Mouse (Mus musculus): ENCODE measurements at regions not wholly inside any gene's neighbourhood (a gene's known extent, or its start where the extent isn't known, plus 50 kb on each side); places are given as distances from the start of the nearest gene placed in this dataset.

DNA sequence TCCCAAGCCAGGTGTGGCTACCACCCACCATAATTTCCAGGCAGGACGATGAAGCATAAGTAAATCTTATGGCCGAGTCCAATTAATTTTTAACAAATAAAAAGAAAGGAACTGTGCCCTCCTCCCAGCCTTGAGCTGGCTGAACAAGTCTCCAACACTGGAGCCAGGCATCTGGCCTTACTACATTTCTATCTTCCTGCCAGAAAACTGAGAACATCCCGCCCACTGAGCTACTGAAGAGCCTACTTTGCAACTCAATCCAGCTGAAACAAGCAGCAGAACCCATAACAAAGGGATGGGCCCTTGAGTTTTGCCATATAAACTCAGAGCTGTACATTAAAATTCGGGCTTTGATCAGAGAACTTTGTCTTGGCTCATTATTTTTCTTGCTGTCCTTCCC is 115.2 kb upstream of the Arhgap18 start:
- H3K4me3 ChIP-seq, result no peak overlapping the region
- H3K36me3 ChIP-seq (ENCODE audit: control insufficient read depth, insufficient read depth, low read length), result no peaks in the 10 kb centered on the region
- no peaks in the 10 kb centered on the region for H3K79me2 ChIP-seq (replicated peaks; ENCODE audit: control insufficient read depth, insufficient read depth, low read length)
- DNase-seq, result no peak
- intact Hi-C loops (cut with DNase I), result no loop called here
- no peak overlapping the region for H3K27ac ChIP-seq
- no peaks in the 10 kb centered on the region for H3K27me3 ChIP-seq (ENCODE audit: control insufficient read depth, insufficient read depth, low read length)
- WGBS, result 63% methylated on average over 4 of the region's 4 CpGs
- no peak overlapping the region for H3K9ac ChIP-seq (ENCODE audit: low read depth, low read length)
- no peak for TF ChIP-seq EP300 (IDR thresholded peaks at IDR 0.05; ENCODE audit: insufficient read depth, low read depth, low read length)
- TF ChIP-seq CTCF (IDR thresholded peaks at IDR 0.05), result no peak
- no peak for TF ChIP-seq POLR2A (IDR thresholded peaks at IDR 0.05; ENCODE audit: insufficient read depth, low read depth, low read length)
- no peaks in the 10 kb centered on the region for H3K4me1 ChIP-seq (ENCODE audit: control insufficient read depth, insufficient read depth, low read length)

DNA sequence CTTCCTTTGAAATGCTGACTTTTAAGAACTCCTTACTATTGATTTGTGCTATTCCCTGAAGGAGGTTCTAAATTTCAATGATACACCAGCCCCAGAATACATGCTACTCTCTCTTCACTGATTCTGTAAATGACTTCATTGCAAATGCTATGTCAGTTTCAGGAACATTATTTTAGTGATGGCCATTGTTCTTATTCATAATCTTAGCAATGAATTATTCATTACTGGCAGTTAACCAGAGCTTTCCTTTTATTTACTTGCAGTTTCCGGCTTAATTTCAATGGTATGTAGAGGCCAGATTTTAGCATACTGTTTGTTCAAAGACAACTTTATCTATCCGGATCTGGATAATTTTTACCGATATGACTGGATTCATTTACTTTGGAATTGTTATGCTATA is 114.1 kb upstream of the Arhgap18 start:
- Histone ChIP-seq H3K4me1 (ENCODE audit: control insufficient read depth, insufficient read depth, low read length) (no peaks in the 10 kb centered on the region), H3K27me3 (ENCODE audit: control insufficient read depth, insufficient read depth, low read length) (no peaks in the 10 kb centered on the region), H3K27ac (no peak overlapping the region), H3K4me3 (no peak overlapping the region), H3K9ac (ENCODE audit: low read depth, low read length) (no peak overlapping the region), H3K79me2 (replicated peaks; ENCODE audit: control insufficient read depth, insufficient read depth, low read length) (no peaks in the 10 kb centered on the region), H3K36me3 (ENCODE audit: control insufficient read depth, insufficient read depth, low read length) (no peaks in the 10 kb centered on the region)
- TF ChIP-seq POLR2A (IDR thresholded peaks at IDR 0.05; ENCODE audit: insufficient read depth, low read depth, low read length) (no peak), EP300 (IDR thresholded peaks at IDR 0.05; ENCODE audit: insufficient read depth, low read depth, low read length) (no peak), CTCF (IDR thresholded peaks at IDR 0.05) (no peak)
- no peak for DNase-seq
- intact Hi-C loops (cut with DNase I), result no loop called here
- 74% methylated on average over 3 of the region's 3 CpGs for WGBS

DNA sequence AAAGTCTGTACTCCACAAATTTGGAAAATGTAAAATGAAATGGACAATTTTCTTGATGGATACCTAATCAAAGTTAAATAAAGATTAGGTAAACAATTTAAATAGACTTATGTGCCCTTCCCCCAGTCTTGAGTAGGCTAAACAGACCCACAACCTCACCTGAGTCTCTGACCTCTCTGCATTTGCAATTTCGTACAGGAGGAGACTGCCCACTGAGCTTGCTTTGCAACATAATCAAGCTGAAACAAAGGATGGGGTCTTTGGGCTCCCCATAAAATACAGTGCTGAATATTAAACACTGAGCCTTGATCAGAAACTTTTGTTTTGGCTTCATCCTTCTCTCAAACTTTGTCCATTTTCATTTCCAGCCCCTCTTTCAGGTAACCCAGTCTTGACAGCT is 100.1 kb upstream of the Arhgap18 start:
- no peaks in the 10 kb centered on the region for H3K27me3 ChIP-seq (ENCODE audit: control insufficient read depth, insufficient read depth, low read length)
- 84% methylated on average over 1 of the region's 1 CpGs for WGBS
- H3K36me3 ChIP-seq (ENCODE audit: control insufficient read depth, insufficient read depth, low read length), result no peaks in the 10 kb centered on the region
- H3K4me1 ChIP-seq (ENCODE audit: control insufficient read depth, insufficient read depth, low read length), result no peaks in the 10 kb centered on the region
- TF ChIP-seq POLR2A (IDR thresholded peaks at IDR 0.05; ENCODE audit: insufficient read depth, low read depth, low read length) (no peak), CTCF (IDR thresholded peaks at IDR 0.05) (no peak), EP300 (IDR thresholded peaks at IDR 0.05; ENCODE audit: insufficient read depth, low read depth, low read length) (no peak)
- no peak overlapping the region for H3K4me3 ChIP-seq
- no peak overlapping the region for H3K9ac ChIP-seq (ENCODE audit: low read depth, low read length)
- no peak overlapping the region for H3K27ac ChIP-seq
- intact Hi-C loops (cut with DNase I), result no loop called here
- DNase-seq, result no peak
- no peaks in the 10 kb centered on the region for H3K79me2 ChIP-seq (replicated peaks; ENCODE audit: control insufficient read depth, insufficient read depth, low read length)

DNA sequence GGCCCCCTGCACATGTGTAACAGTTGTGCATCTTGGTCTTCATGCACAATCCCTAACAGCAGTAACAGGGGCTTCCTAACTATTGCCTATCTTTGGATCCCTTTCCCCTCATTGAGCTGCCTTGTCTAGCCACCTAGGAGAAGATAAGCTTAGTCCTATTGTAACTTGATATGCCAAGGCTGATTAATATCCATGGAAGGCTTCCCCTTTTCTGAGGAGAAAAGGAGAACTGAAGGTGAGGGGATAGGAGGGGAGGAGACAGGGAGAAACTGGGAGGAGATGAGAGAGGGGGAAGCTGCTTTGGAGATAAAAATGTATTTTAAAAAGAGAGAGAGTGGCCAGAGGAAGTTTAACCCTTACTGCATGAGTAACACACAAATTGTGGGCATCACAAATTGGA is 89.0 kb upstream of the Arhgap18 start:
- intact Hi-C loops (cut with DNase I), result no loop called here
- no peaks in the 10 kb centered on the region for H3K4me1 ChIP-seq (ENCODE audit: control insufficient read depth, insufficient read depth, low read length)
- DNase-seq, result no peak
- no peak overlapping the region for H3K4me3 ChIP-seq
- TF ChIP-seq POLR2A (IDR thresholded peaks at IDR 0.05; ENCODE audit: insufficient read depth, low read depth, low read length) (no peak), CTCF (IDR thresholded peaks at IDR 0.05) (no peak), EP300 (IDR thresholded peaks at IDR 0.05; ENCODE audit: insufficient read depth, low read depth, low read length) (no peak)
- H3K36me3 ChIP-seq (ENCODE audit: control insufficient read depth, insufficient read depth, low read length), result no peaks in the 10 kb centered on the region
- H3K27ac ChIP-seq, result no peak overlapping the region
- no peaks in the 10 kb centered on the region for H3K79me2 ChIP-seq (replicated peaks; ENCODE audit: control insufficient read depth, insufficient read depth, low read length)
- no peaks in the 10 kb centered on the region for H3K27me3 ChIP-seq (ENCODE audit: control insufficient read depth, insufficient read depth, low read length)
- no peak overlapping the region for H3K9ac ChIP-seq (ENCODE audit: low read depth, low read length)

DNA sequence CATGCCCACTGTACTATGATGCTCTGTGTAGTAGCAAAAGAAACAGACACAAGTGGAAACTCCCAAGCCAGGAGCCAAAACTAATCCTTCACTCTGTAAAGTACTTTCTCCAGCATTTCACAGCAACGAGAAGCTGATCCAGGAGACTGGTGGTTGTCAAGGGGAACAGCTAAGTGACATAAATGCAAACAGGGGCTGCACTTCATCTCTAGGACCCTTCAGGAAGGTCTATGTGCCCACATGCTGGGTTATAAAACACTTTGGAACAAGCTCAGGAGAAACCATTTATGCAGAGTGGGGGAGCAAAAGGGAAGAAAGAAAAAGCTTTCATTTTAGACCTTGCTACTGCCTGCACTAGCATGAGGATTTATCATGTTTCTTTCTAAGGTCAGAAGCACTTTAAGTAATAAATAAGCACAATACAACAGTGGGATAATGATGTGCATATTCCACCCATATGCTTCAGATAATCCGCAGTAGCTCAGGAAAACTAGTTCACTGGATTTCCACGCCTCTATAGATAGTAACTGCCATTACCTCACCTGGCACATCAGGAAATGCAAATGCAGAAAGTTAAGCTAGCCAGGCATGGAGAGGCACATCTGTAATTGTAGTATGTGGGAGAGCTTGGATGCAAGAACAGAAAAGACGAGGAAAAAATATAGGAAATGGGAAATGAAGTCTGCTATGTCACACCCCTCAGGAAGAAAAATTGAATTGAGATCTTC is 73.6 kb upstream of the Arhgap18 start:
- intact Hi-C loops (cut with DNase I), result no loop called here
- WGBS, result 34% methylated on average over 4 of the region's 4 CpGs
- no peak overlapping the region for H3K27ac ChIP-seq

DNA sequence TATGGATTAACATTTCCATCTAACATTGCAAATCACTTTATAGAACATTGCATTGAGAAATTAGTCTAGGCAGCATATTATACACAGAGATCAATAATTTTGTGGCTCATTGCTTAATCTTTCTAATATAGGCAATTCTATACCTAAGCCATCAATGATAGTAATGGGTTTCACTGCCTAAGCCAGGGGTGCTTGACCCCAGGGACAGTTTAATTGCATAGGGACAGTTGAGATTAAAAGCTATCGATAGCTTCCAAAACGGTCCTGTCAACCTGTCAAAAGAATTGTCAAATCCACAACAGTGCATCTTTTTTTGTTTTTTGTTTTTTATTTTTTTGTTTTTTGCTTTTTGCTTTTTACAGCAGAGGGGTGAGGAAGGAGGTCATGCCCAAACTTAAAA is 58.5 kb upstream of the Arhgap18 start:
- TF ChIP-seq EP300 (IDR thresholded peaks at IDR 0.05; ENCODE audit: insufficient read depth, low read depth, low read length), result no peak
- no peak for TF ChIP-seq POLR2A (IDR thresholded peaks at IDR 0.05; ENCODE audit: insufficient read depth, low read depth, low read length)
- no peak for TF ChIP-seq CTCF (IDR thresholded peaks at IDR 0.05)
- Histone ChIP-seq H3K9ac (ENCODE audit: low read depth, low read length) (no peak overlapping the region), H3K4me3 (no peak overlapping the region), H3K4me1 (ENCODE audit: control insufficient read depth, insufficient read depth, low read length) (no peaks in the 10 kb centered on the region; the same call in 1 of the 2 replicates), H3K27ac (no peak overlapping the region), H3K36me3 (ENCODE audit: control insufficient read depth, insufficient read depth, low read length) (no peaks in the 10 kb centered on the region), H3K27me3 (ENCODE audit: control insufficient read depth, insufficient read depth, low read length) (no peaks in the 10 kb centered on the region; the same call in 1 of the 2 replicates), H3K79me2 (replicated peaks; ENCODE audit: control insufficient read depth, insufficient read depth, low read length) (no peaks in the 10 kb centered on the region)
- intact Hi-C loops (cut with DNase I), result no loop called here
- WGBS, result 86% methylated on average over 2 of the region's 2 CpGs
- no peak for DNase-seq

More for the DNA sequence above, 73.6 kb upstream of the Arhgap18 start:
- DNase-seq, result no peak
- Histone ChIP-seq H3K79me2 (replicated peaks; ENCODE audit: control insufficient read depth, insufficient read depth, low read length) (no peaks in the 10 kb centered on the region), H3K9ac (ENCODE audit: low read depth, low read length) (no peak overlapping the region), H3K4me1 (ENCODE audit: control insufficient read depth, insufficient read depth, low read length) (no peaks in the 10 kb centered on the region), H3K36me3 (ENCODE audit: control insufficient read depth, insufficient read depth, low read length) (no peaks in the 10 kb centered on the region), H3K4me3 (no peak overlapping the region), H3K27me3 (ENCODE audit: control insufficient read depth, insufficient read depth, low read length) (no peaks in the 10 kb centered on the region)
- no peak for TF ChIP-seq CTCF (IDR thresholded peaks at IDR 0.05)
- no peak for TF ChIP-seq EP300 (IDR thresholded peaks at IDR 0.05; ENCODE audit: insufficient read depth, low read depth, low read length)
- TF ChIP-seq POLR2A (IDR thresholded peaks at IDR 0.05; ENCODE audit: insufficient read depth, low read depth, low read length), result no peak
